Mouse (Mus musculus) small intestine, adult 2 months (tissue): ENCODE results near the gene Gls2. TPM values are rescaled to one million over a fixed set of nuclear protein-coding genes. Genes with fewer than 3 reads are reported as not detected.
A peak's percentile ranks its signal among the peaks of the same experiment; 100 is the strongest.
"Not testable (repeated sequence)": the region's sequence is repeated elsewhere in the genome, so short reads cannot be mapped to it uniquely, and the experiment has no call there.

ENCODE experiments used
- H3K27ac ChIP-seq: fragments of 200-500 bp; 2 replicates; pipeline ENCODE4 v1.5.1; 2012; ENCODE audit warnings: low read depth, low read length, control low read depth, inconsistent platforms; ENCODE audit not compliant: insufficient read depth
- H3K27me3 ChIP-seq: fragments of 200-500 bp; 2 replicates; pipeline ENCODE4 v1.6.1; 2012; ENCODE audit warnings: mild to moderate bottlenecking, moderate library complexity, low read length, inconsistent platforms; ENCODE audit not compliant: control insufficient read depth, insufficient read depth
- H3K36me3 ChIP-seq: fragments of 200-500 bp; 2 replicates; pipeline ENCODE4 v1.6.1; 2012; ENCODE audit warnings: mild to moderate bottlenecking, low read length, control low read depth, inconsistent platforms; ENCODE audit not compliant: control insufficient read depth, insufficient read depth
- H3K4me1 ChIP-seq: fragments of 200-500 bp; 2 replicates; pipeline ENCODE4 v1.6.1; 2012; ENCODE audit warnings: low read length, inconsistent platforms, mixed read lengths; ENCODE audit not compliant: control insufficient read depth, insufficient read depth, insufficient read length
- H3K4me3 ChIP-seq: fragments of 200-500 bp; 2 replicates; pipeline ENCODE4 v1.5.1; 2012; ENCODE audit warnings: low read depth, mild to moderate bottlenecking, control low read depth, inconsistent platforms, low read length, moderate library complexity
- CTCF ChIP-seq: fragments of 200-500 bp; IDR thresholded peaks from 2 replicates; pipeline ENCODE4 v1.5.1; 2012; ENCODE audit warnings: low read depth, mild to moderate bottlenecking, control low read depth, inconsistent platforms, low read length, moderate library complexity, mixed read lengths; ENCODE audit not compliant: insufficient replicate concordance, insufficient read length; ENCODE audit errors: extremely low read depth
- POLR2A ChIP-seq: fragments of 200-500 bp; IDR thresholded peaks from 2 replicates; pipeline ENCODE4 v1.6.1; 2012; ENCODE audit warnings: low read depth, mild to moderate bottlenecking, control low read depth, inconsistent platforms, low read length, moderate library complexity
- WGBS: fragments of 180-500 bp; shearing (Covaris S2); methylation state at CpG from one replicate; pipeline ENCODE4 v1.1.7; 2018; 5-methylcytosine and 5-hydroxymethylcytosine counted together
- polyA plus RNA-seq: library from polyadenylated mRNA; depleted of rRNA; stranded (reverse); fragments of >200 nt; gene quantifications from 2 replicates; pipeline ENCODE4 v1.2.3, GENCODE M21; 2012

The Gls2 gene
- polyA plus RNA-seq, 1 experiment, result 7.5 TPM

DNA sequence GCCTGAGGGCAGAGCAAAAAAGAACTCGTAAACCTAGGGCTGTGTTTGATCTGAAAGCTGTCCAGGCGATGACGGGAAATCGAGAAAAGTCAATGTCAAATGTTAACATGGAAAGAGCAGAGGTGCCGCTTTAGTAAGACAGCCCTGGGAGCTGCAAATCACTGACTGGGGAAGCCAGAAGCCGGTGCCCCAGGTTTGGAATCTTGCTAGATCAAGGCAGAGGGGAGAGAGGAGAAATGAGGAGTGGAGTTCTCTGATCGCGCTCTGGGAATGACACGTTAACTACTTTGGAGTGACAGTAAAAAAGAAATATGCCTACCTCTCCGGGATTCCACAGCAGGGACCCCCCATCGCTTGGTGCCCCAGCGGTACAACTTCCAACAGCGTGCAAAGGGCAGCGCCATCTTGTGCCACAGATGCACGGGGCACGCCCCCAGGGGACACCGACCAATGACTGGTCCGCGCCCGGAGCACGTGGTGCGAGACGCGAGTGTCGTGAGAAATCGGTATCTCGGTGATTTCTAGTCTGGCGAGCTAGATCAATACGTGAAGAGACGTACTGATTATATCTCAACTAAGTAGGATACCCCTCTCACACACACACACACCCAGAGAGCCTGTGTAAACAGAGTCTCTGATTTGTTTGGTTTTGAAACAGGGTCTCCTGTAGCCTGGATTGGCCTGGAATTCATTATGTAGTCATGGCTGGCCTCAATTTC lies 17.3 kb downstream of the Gls2 start, which contains the start of gene Spryd4:
Gene Spryd4, minus strand, starts transcription at position 418 of the 719 bp plus-strand sequence.
- Histone ChIP-seq H3K4me1 (peaks cover 3% of the 10 kb centered on the region; the same call in 1 of the 2 replicates), H3K27me3 (no peaks in the 10 kb centered on the region), H3K27ac (no peak within 1 kb of the TSS; the same call in 1 of the 2 replicates), H3K4me3 (peak within 1 kb of the TSS; percentile 73), H3K36me3 (peaks cover 2% of the 10 kb centered on the region; the same call in 1 of the 2 replicates)
- TF ChIP-seq POLR2A, result peak; percentile 57
- peak; percentile 33; the same call in 1 of the 2 replicates for TF ChIP-seq CTCF
- under 1% methylated on average over 30 of the region's 30 CpGs for WGBS

DNA sequence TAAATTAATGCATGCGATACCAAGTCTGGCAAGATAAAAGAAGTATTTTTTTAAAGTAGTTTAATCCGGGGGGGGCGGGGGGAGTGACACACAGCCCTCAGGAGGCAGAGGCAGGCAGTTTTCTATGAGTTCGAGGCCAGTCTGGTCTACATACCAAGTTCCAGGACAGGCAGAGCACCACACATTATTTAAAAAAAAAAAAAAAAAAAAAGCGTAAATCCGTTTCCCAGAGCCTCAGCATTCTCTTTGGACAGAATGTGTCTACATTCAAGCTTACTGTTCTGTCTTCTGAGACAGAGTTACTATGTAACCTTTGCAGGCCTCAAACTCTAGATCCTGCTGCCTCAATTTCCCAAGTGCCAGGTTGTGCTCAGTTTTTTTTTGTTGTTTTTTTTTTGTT lies 17.9 kb downstream of the Gls2 start:
- no peak for TF ChIP-seq POLR2A
- TF ChIP-seq CTCF, result no peak
- no peak overlapping the region for H3K27ac ChIP-seq

DNA sequence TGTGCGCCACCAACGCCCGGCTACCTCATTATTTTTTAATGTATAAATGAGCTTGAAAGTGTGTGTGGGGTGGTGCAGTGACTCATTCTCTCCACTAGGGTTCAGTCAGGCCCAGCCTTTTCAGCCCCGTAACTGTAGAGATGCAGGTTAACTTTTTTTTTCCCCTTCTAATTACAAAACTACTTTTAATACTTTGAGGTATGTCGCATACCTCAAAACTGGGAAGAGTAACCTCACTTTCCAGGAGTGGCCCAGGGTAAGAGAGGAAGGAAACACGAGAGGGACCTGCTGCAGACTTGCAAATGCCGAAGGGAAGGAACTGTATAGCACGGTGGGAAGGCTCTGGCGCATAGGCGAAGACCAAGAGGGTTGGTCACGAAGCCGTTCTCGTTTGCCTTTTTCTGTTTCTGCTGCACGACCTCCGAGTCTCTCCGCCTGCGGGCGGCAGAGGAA lies 18.6 kb downstream of the Gls2 start:
- Histone ChIP-seq H3K27ac (no peak overlapping the region), H3K27me3 (no peaks in the 10 kb centered on the region), H3K4me3 (peak overlapping the region; percentile 38), H3K4me1 (peaks cover 3% of the 10 kb centered on the region; the same call in 1 of the 2 replicates), H3K36me3 (peaks cover 2% of the 10 kb centered on the region; the same call in 1 of the 2 replicates)
- under 1% methylated on average over 18 of the region's 18 CpGs for WGBS
- TF ChIP-seq POLR2A (no peak), CTCF (peak; percentile 48; the same call in 1 of the 2 replicates)

More for the DNA sequence above, 17.9 kb downstream of the Gls2 start:
- peaks cover 2% of the 10 kb centered on the region; the same call in 1 of the 2 replicates for H3K36me3 ChIP-seq
- no peak overlapping the region for H3K4me3 ChIP-seq
- no peaks in the 10 kb centered on the region for H3K27me3 ChIP-seq
- H3K4me1 ChIP-seq, result peaks cover 3% of the 10 kb centered on the region; the same call in 1 of the 2 replicates
- 41% methylated on average over 6 of the region's 6 CpGs for WGBS

- 87% methylated on average over 4 of the region's 4 CpGs for WGBS
- not testable (repeated sequence) for H3K27me3 ChIP-seq, H3K4me1 ChIP-seq, H3K36me3 ChIP-seq, H3K27ac ChIP-seq, H3K4me3 ChIP-seq
These were observed 19.9 kb downstream of the Gls2 start for GRCm38 (mm10) chr10:128214112-128214511.

DNA sequence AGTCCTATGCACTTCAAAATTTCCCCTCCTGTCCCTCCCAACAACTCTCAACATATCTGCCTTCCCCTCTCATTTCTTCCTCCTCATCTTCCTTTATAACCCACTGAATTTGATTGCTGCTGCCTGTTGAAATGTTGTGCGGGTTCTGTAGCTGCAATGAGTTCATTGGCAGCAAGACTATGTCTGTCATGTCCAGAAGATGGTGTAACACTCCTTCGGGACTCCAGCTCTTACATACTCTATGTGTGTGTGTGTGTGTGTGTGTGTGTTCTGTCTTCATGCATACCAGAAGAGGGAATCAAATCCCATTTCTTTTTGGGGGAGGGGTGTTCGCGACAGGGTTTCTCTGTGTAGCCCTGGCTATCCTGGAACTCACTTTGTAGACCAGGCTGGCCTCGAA lies 20.7 kb downstream of the Gls2 start:
- H3K4me3 ChIP-seq, result no peak overlapping the region
- H3K4me1 ChIP-seq, result peaks cover 3% of the 10 kb centered on the region; the same call in 1 of the 2 replicates
- WGBS, result 76% methylated on average over 5 of the region's 5 CpGs
- no peak overlapping the region for H3K27ac ChIP-seq
- no peaks in the 10 kb centered on the region for H3K27me3 ChIP-seq
- TF ChIP-seq CTCF, result no peak
- no peak for TF ChIP-seq POLR2A
- H3K36me3 ChIP-seq, result no peaks in the 10 kb centered on the region

GRCm38 (mm10) chr10:128218387-128219117 lies 24.3 kb downstream of the Gls2 start:
- H3K36me3 ChIP-seq, result no peaks in the 10 kb centered on the region
- no peaks in the 10 kb centered on the region for H3K27me3 ChIP-seq
- WGBS, result 92% methylated on average over 18 of the region's 18 CpGs
- no peaks in the 10 kb centered on the region for H3K4me1 ChIP-seq
- no peak for TF ChIP-seq POLR2A
- TF ChIP-seq CTCF, result no peak
- no peak overlapping the region for H3K27ac ChIP-seq
- H3K4me3 ChIP-seq, result no peak overlapping the region
